Mouse (Mus musculus): ENCODE data around the gene Hcar2. TPM values are rescaled to one million over a fixed set of nuclear protein-coding genes. Genes with fewer than 3 reads are reported as not detected.

Hcar2 gene
- total and polyA plus RNA-seq, 2 experiments from 2014 or later: not detected

GRCm38 (mm10) chr5:123890312-123890711 lies 25.0 kb upstream of the Hcar2 start:
- 79% methylated on average over 2 of the region's 2 CpGs for WGBS
- no peak for ATAC-seq (ENCODE audit: low FRiP score)
- Histone ChIP-seq H3K27ac (ENCODE audit: low read depth, low read length) (no peak overlapping the region), H3K4me2 (ENCODE audit: low read depth, low read length, poor library complexity, severe bottlenecking) (no peak overlapping the region), H3K27me3 (ENCODE audit: insufficient read depth, low read length) (no peaks in the 10 kb centered on the region), H3K9ac (replicated peaks; ENCODE audit: low read length, poor library complexity, severe bottlenecking) (no peak overlapping the region), H3K4me1 (ENCODE audit: insufficient read depth, low read length) (no peaks in the 10 kb centered on the region), H3K9me3 (ENCODE audit: low read length) (no peaks in the 10 kb centered on the region), H3K4me3 (ENCODE audit: low read depth, low read length) (no peak overlapping the region), H3K36me3 (ENCODE audit: insufficient read depth, low read length) (no peaks in the 10 kb centered on the region)
- no peak for DNase-seq (ENCODE audit: low spot score)
- no peak for TF ChIP-seq CTCF (IDR thresholded peaks at IDR 0.05)

GRCm38 (mm10) chr5:123886365-123886764 lies 21.1 kb upstream of the Hcar2 start:
- no peak for TF ChIP-seq CTCF (IDR thresholded peaks at IDR 0.05)
- no peaks in the 10 kb centered on the region for H3K27me3 ChIP-seq (ENCODE audit: insufficient read depth, low read length)
- no peaks in the 10 kb centered on the region for H3K4me1 ChIP-seq (ENCODE audit: insufficient read depth, low read length)
- no peak for ATAC-seq (ENCODE audit: low FRiP score)
- H3K36me3 ChIP-seq (ENCODE audit: insufficient read depth, low read length): no peaks in the 10 kb centered on the region
- no peak overlapping the region for H3K4me3 ChIP-seq (ENCODE audit: low read depth, low read length)
- no peak overlapping the region for H3K27ac ChIP-seq (ENCODE audit: low read depth, low read length)
- WGBS: 73% methylated on average over 3 of the region's 3 CpGs
- no peak overlapping the region for H3K9ac ChIP-seq (replicated peaks; ENCODE audit: low read length, poor library complexity, severe bottlenecking)
- no peak overlapping the region for H3K4me2 ChIP-seq (ENCODE audit: low read depth, low read length, poor library complexity, severe bottlenecking)
- H3K9me3 ChIP-seq (ENCODE audit: low read length): no peaks in the 10 kb centered on the region
- no peak for DNase-seq (ENCODE audit: low spot score)

- H3K36me3 ChIP-seq (ENCODE audit: insufficient read depth, low read length): no peaks in the 10 kb centered on the region
- H3K27me3 ChIP-seq (ENCODE audit: insufficient read depth, low read length): no peaks in the 10 kb centered on the region
- no peak for DNase-seq (ENCODE audit: low spot score)
- WGBS: 78% methylated on average over 10 of the region's 10 CpGs
- H3K4me3 ChIP-seq (ENCODE audit: low read depth, low read length): no peak overlapping the region
- H3K4me1 ChIP-seq (ENCODE audit: insufficient read depth, low read length): no peaks in the 10 kb centered on the region
- no peak overlapping the region for H3K4me2 ChIP-seq (ENCODE audit: low read depth, low read length, poor library complexity, severe bottlenecking)
- H3K9ac ChIP-seq (replicated peaks; ENCODE audit: low read length, poor library complexity, severe bottlenecking): no peak overlapping the region
- TF ChIP-seq CTCF (IDR thresholded peaks at IDR 0.05): no peak
- ATAC-seq (ENCODE audit: low FRiP score): no peak
- no peak overlapping the region for H3K27ac ChIP-seq (ENCODE audit: low read depth, low read length)
- H3K9me3 ChIP-seq (ENCODE audit: low read length): no peaks in the 10 kb centered on the region
Observed at GRCm38 (mm10) chr5:123884332-123884731, 19.0 kb upstream of the Hcar2 start.

GRCm38 (mm10) chr5:123883891-123884290 lies 18.6 kb upstream of the Hcar2 start:
- ATAC-seq (ENCODE audit: low FRiP score) (no peak), DNase-seq (ENCODE audit: low spot score) (no peak)
- H3K4me1 ChIP-seq (ENCODE audit: insufficient read depth, low read length): no peaks in the 10 kb centered on the region
- H3K36me3 ChIP-seq (ENCODE audit: insufficient read depth, low read length): no peaks in the 10 kb centered on the region
- no peak overlapping the region for H3K4me3 ChIP-seq (ENCODE audit: low read depth, low read length)
- WGBS: 87% methylated on average over 7 of the region's 7 CpGs
- no peaks in the 10 kb centered on the region for H3K27me3 ChIP-seq (ENCODE audit: insufficient read depth, low read length)
- no peak for TF ChIP-seq CTCF (IDR thresholded peaks at IDR 0.05)
- H3K9ac ChIP-seq (replicated peaks; ENCODE audit: low read length, poor library complexity, severe bottlenecking): no peak overlapping the region
- H3K27ac ChIP-seq (ENCODE audit: low read depth, low read length): no peak overlapping the region
- no peak overlapping the region for H3K4me2 ChIP-seq (ENCODE audit: low read depth, low read length, poor library complexity, severe bottlenecking)
- no peaks in the 10 kb centered on the region for H3K9me3 ChIP-seq (ENCODE audit: low read length)

GRCm38 (mm10) chr5:123880778-123881177 lies 15.5 kb upstream of the Hcar2 start:
- Histone ChIP-seq H3K9me3 (ENCODE audit: low read length) (no peaks in the 10 kb centered on the region), H3K27me3 (ENCODE audit: insufficient read depth, low read length) (no peaks in the 10 kb centered on the region), H3K9ac (replicated peaks; ENCODE audit: low read length, poor library complexity, severe bottlenecking) (no peak overlapping the region), H3K36me3 (ENCODE audit: insufficient read depth, low read length) (no peaks in the 10 kb centered on the region), H3K27ac (ENCODE audit: low read depth, low read length) (no peak overlapping the region), H3K4me1 (ENCODE audit: insufficient read depth, low read length) (no peaks in the 10 kb centered on the region), H3K4me2 (ENCODE audit: low read depth, low read length, poor library complexity, severe bottlenecking) (no peak overlapping the region), H3K4me3 (ENCODE audit: low read depth, low read length) (no peak overlapping the region)
- no peak for ATAC-seq (ENCODE audit: low FRiP score)
- 81% methylated on average over 14 of the region's 14 CpGs for WGBS
- no peak for DNase-seq (ENCODE audit: low spot score)
- peak; percentile 22; the same call in 1 of the 2 replicates for TF ChIP-seq CTCF (IDR thresholded peaks at IDR 0.05)

- Histone ChIP-seq H3K4me1 (ENCODE audit: insufficient read depth, low read length) (no peaks in the 10 kb centered on the region), H3K9me3 (ENCODE audit: low read length) (no peaks in the 10 kb centered on the region), H3K27ac (ENCODE audit: low read depth, low read length) (no peak within 1 kb of the TSS), H3K4me2 (ENCODE audit: low read depth, low read length, poor library complexity, severe bottlenecking) (no peak within 1 kb of the TSS), H3K4me3 (ENCODE audit: low read depth, low read length) (no peak within 1 kb of the TSS), H3K36me3 (ENCODE audit: insufficient read depth, low read length) (no peaks in the 10 kb centered on the region), H3K27me3 (ENCODE audit: insufficient read depth, low read length) (no peaks in the 10 kb centered on the region), H3K9ac (replicated peaks; ENCODE audit: low read length, poor library complexity, severe bottlenecking) (no peak within 1 kb of the TSS)
- WGBS: 67% methylated on average over 12 of the region's 12 CpGs
- no peak for DNase-seq (ENCODE audit: low spot score)
- no peak for TF ChIP-seq CTCF (IDR thresholded peaks at IDR 0.05)
- ATAC-seq (ENCODE audit: low FRiP score): no peak
Observed at GRCm38 (mm10) chr5:123879928-123880327, 14.6 kb upstream of the Hcar2 start, which contains the start of gene Hcar1. Gene Hcar1, minus strand, starts transcription at chr5:123880020.
